Mouse (Mus musculus): ENCODE data around the gene Zfp990. TPM values are rescaled to one million over a fixed set of nuclear protein-coding genes. Genes with fewer than 3 reads are reported as not detected.

Gene Zfp990
- polyA plus RNA-seq (2021; fragmentation: Nextera tagmentation) = not detected in 2 replicates
- long read RNA-seq, experiment 1 = 0 reads
- long read RNA-seq, experiment 2 = 0 reads

DNA sequence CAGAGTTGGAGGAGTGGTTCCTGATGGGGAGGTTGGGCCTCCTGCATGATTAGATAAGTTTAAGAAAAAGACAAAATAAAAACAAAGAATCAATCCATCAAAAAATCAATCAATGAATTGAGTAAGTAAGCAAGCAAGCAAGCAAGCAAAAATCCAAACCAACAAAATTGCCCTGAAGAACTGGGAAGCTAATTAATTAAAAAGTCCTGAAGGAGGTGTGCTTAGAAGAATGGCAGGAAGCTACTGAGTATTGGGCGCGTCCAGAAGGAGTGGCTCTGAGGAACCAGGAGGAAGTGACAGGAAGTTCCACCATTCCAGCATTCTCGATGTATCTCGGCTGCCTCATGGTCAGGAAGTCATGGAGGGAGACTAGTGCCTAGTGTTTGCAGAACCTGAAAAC, at the start of gene Zfp990:
Zfp990 (plus strand) TSS at position 301 of the 400 bp plus-strand sequence.

DNA sequence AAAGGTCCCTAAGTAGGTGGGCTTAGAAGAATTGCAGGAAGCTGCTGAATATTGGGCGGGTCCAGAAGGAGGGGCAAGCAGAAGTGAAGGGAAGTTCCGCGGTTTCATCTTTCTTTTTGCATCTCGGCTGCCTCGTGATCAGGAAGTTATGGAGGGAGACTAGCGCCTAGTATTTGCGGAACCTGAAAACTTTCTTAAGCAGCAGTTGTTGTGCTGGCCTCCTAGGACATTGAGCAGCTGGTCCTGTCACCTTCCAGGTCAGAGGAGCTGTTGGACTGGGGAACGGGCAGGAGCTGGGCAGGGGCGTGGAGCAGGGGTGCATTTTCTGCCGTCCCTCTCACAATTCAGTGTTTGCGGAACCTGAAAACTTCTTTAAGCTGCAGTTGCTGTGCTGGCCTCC, 74.5 kb downstream of the Zfp990 start, which contains the start of gene Gm13212:
Gm13212 (plus strand) TSS at position 89 of the 400 bp plus-strand sequence.

Other genes starting within 250 kb of the Zfp990 start
- 0.40 and 0.47 TPM in 2 replicates for gene Tnfrsf8, start 195.6 kb upstream of the Zfp990 start, polyA plus RNA-seq (2021; fragmentation: Nextera tagmentation)
- 0.13 and 0.30 TPM in 2 replicates for gene Gm13212, start 74.4 kb downstream of the Zfp990 start, polyA plus RNA-seq (2021; fragmentation: Nextera tagmentation)
- not detected in 2 replicates for gene Zfp980, start 159.9 kb downstream of the Zfp990 start, polyA plus RNA-seq (2021; fragmentation: Nextera tagmentation)

All from left cerebral cortex, adult 6 months (tissue).